Comparison of ENCODE assay signal across 8 mouse cellular contexts in the genomic region with DNA sequence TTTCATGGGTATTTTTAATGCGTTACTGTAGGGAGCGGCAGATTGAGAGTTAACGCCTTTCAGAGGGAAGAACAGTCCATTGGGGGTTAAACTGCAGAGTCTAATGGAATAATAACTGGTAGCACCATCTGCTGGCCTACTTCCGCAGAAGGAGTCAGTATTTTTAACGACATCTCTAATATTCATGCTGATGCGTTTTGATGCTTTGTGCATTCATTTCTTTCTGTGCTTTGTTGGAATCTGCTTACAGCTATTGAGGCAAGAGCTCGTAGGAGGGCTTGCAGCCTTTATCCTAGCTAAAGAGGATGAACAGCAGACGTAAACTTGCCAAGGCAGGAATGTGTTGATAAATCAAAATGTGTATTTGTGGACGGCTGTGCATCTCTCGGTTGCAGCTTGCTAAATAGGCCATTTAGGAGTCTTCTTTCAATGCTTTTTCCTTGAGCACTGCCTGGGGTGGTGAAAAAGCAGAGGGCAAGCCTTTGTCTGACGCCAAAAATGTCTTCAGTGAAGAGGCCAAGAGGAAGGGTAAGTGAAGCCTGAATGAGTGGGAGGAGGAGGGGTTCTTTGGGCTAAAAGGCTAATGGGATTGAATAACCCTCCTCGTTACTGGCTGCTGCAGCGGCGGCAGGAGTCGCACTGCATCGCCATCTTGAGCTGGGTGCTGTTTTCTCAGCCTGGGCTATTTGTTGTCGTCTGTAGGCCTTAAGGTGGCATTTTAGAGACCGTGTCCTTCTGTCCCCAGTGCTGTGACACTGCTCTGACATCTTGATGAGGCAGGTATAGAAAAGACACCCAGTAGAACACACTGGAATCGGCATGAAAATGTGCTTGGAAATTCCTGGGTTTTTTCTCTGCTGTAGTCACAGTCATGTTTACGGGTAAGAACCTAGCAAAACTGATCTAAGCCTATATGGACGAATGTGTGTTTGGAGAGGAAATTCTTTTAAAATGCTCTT.
DNase-seq lines count a peak whose midpoint lies in the region; TF ChIP-seq lines count a peak whose summit lies in the region.

No protein-coding gene starts in this region.

- H3K27me3 ChIP-seq in megakaryocyte, embryonic 14.5 days (replicated peaks): no peaks in the 10 kb centered on the region

- peak overlapping the region; percentile 53 for H3K27ac ChIP-seq in cortical plate, adult 2 months (ENCODE audit: insufficient read depth, low read length)

- TF ChIP-seq POLR2A in cortical plate, adult 2 months (IDR thresholded peaks at IDR 0.05; ENCODE audit: extremely low read depth, insufficient read depth, low read length): peak; percentile 85

- H3K4me1 ChIP-seq in cortical plate, adult 2 months (ENCODE audit: control insufficient read depth, insufficient read depth, low read length): peaks cover 5% of the 10 kb centered on the region
- peaks cover 38% of the 10 kb centered on the region for H3K4me1 ChIP-seq in megakaryocyte, embryonic 14.5 days

- DNase-seq in adipocyte (ENCODE audit: low spot score): peak; percentile 89
- DNase-seq in gastrocnemius, adult 8-10 months (ENCODE audit: low spot score in 2 of 2): peak; percentile 53 to 56
- peak; percentile 85 for DNase-seq in hindlimb bud, embryonic 11.5 days (ENCODE audit: extremely low spot score, low read depth, low spot score)
- DNase-seq in left cerebral cortex, adult 8-10 months (ENCODE audit: low spot score in 2 of 2): peak; percentile 65 to 68
- DNase-seq in right cerebral cortex, postnatal 14 days: peak; percentile 64
- peak; percentile 73 for DNase-seq in yolk sac, embryonic 10.5 days (ENCODE audit: low spot score)

- H3K9me3 ChIP-seq in megakaryocyte, embryonic 14.5 days: no peaks in the 10 kb centered on the region

- peak overlapping the region; percentile 47 for H3K4me3 ChIP-seq in cortical plate, adult 2 months (ENCODE audit: insufficient read depth, low read length)
- peak overlapping the region; percentile 93 for H3K4me3 ChIP-seq in megakaryocyte, embryonic 14.5 days (replicated peaks)

- H3K36me3 ChIP-seq in megakaryocyte, embryonic 14.5 days (replicated peaks; ENCODE audit: low read length): peaks cover 12% of the 10 kb centered on the region

- TF ChIP-seq CTCF in cortical plate, adult 2 months (IDR thresholded peaks at IDR 0.05; ENCODE audit: extremely low read depth, insufficient read depth, low read length): peak; percentile 26; the same call in 1 of the 2 replicates

Comparison
In these comparisons a context has a peak if more than half of its experiments do, and no peak if none do; other contexts are left out.
1. Peak in every context shown above with its lines: DNase-seq, H3K4me3 ChIP-seq and H3K27ac ChIP-seq.